Mouse (Mus musculus): ENCODE measurements around the gene Zic2. TPM values are rescaled to one million over a fixed set of nuclear protein-coding genes. Genes with fewer than 3 reads are reported as not detected.
A peak's percentile ranks its signal among the peaks of the same experiment; 100 is the strongest.
"Not testable (repeated sequence)": the region's sequence is repeated elsewhere in the genome, so short reads cannot be mapped to it uniquely, and the experiment has no call there.

The Zic2 gene
- total RNA-seq, 2 experiments from 2014 or later: 17.7 to 21.9 TPM

DNA sequence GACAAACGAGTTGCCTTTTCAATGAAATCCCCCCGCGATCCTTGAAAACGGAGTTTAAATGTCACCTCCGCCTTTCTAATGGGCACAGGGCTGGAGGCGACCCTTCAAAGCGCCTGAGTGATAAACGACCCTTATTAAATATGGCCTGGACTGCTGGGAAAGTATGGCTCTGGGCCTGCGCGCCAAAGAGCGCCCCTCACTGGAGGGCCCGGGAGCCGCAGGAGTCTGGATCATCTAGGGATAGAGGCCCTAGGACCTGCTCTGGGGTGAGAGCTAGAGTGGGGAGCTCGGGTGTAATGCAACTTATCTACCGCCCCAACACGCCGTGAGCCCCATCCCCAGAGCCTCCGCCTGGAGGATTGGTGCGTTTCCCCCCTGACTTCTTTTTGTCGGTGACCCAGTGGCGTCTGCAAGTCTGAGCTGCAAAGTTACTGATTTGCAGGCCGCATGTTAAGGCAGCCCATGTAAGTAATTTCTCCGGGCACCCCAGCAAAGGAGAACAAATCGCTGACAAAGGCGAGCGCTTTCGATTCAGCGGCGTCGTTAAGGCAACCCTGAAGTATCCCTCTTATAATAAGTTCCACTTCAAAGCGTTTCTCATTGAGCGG lies 21.7 kb upstream of the Zic2 start:
- peak; percentile 72 for TF ChIP-seq CTCF (conservative IDR thresholded peaks at IDR 0.05)
- H3K4me3 ChIP-seq: peak overlapping the region; percentile 39
- DNase-seq (ENCODE audit: low spot score in 2 of 2): peak in 1 of 2 experiments; percentile 39

DNA sequence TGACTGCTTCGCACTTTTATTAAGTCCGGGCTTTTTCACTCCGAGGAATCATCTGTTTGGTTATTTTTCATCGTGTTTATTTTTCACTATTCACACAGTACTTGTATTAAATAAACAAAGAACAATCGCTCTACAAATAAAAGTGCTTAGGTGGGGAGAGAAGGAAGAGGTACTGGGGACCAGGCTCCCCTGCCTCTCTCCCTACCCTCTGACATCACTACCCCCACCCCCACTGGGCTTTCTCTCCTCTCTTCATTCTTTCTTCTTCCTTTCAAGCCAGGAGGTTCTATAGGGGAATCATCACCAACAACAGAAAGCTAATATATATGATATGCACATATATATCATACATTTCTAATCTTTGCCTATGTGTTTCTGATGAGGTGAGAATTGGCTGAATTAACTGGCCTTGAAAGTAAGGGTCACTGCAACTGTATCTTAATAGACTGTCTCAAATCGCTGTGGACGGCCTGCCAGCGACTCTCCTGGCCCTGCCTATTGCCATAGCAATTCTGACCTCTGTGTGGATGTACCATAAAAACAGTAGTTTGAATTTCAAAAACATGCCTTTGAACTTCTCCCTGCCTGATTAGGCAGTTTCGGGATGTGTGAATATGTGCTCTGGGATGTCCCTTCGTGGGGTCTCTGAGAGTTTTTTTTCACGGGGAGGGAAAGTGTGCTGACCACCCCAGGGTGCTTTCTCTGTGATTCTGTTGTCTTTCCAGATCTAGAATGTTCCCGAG lies 21.1 kb upstream of the Zic2 start:
- no peak for DNase-seq (ENCODE audit: low spot score in 2 of 2)
- Histone ChIP-seq H3K27ac (peak overlapping the region; percentile 84), H3K4me3 (peak overlapping the region; percentile 39)
- TF ChIP-seq CTCF (conservative IDR thresholded peaks at IDR 0.05): no peak

More for the DNA sequence above, 21.7 kb upstream of the Zic2 start:
- peak overlapping the region; percentile 84 for H3K27ac ChIP-seq

DNA sequence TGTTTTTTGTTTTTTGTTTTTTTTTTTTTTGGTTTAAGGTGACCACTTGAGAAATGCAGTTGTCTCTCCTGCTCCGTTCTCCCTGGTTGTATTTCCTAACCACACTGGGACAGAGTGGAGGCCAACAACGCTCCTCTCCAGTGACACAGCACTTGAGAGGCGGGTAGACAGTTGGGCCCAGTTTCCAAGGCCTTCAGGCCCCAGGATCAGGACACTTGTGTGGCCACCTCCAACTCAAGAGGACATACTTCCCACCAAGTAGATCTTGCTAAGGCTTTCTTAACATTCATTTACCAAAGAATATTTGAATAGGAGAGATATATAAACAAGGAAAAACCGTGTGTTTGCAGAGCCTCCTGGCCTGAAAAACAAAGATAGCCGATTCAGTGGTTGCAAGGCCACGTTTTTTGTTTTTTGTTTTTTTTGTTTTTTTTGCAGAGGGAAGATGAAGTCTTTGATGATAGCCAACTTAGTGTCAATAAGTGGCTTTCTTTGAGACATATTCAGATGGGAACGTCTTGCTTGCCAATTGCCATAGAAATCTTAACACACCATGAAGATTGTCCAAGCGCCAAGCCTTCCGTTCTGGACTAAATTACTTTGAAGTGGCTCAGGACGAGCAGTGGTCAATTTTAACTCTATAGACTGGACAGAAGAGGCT lies 20.2 kb upstream of the Zic2 start:
- Histone ChIP-seq H3K27ac (peak overlapping the region; percentile 84), H3K4me3 (no peak overlapping the region)
- no peak for DNase-seq (ENCODE audit: low spot score in 2 of 2)
- no peak for TF ChIP-seq CTCF (conservative IDR thresholded peaks at IDR 0.05)

DNA sequence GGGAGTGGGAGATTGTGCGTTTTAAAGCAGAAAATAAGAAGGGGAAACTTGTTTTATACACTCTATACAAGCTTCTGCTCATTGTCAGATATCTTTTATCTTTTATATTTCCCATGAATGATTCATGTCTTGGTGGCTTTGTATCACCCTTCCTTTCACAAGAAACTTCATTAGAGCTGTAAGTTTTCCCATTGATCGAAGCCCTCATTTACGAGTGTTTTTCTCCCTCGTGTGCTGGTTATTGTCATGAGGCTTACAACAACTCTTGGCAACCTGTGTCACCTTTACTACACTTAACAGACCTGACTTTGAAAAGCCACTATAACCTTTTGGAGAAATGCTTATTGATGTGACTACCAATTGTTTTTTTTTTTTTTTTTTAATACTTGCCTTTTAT lies 19.7 kb upstream of the Zic2 start:
- no peak for TF ChIP-seq CTCF (conservative IDR thresholded peaks at IDR 0.05)
- no peak overlapping the region for H3K4me3 ChIP-seq
- no peak for DNase-seq (ENCODE audit: low spot score in 2 of 2)
- peak overlapping the region; percentile 84; the same call in 1 of the 2 replicates for H3K27ac ChIP-seq

DNA sequence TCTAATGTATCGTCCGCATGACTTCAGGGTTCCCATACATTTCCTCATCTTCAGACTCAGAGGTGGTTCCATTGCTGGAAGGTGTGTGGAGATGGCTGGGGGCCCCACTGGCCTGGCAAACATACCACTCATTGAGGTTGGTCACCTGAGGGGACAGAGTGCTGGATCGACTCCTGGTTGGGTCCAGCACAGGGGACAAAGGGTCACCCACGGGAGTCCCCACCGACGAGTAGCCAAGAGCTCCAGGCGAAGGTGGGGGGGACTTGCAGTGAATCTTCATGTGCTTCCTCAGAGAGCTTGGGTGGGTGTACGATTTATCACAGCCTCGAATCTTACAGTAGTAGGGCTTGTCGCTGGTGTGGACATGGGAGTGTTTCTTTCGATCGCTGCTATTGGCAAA lies 15.9 kb upstream of the Zic2 start:
- not testable (repeated sequence) for DNase-seq (ENCODE audit: low spot score in 2 of 2); H3K4me3 ChIP-seq
- H3K27ac ChIP-seq: 0 out of 2 replicates have a peak overlapping the region, but pooled peaks have one; percentile 82

DNA sequence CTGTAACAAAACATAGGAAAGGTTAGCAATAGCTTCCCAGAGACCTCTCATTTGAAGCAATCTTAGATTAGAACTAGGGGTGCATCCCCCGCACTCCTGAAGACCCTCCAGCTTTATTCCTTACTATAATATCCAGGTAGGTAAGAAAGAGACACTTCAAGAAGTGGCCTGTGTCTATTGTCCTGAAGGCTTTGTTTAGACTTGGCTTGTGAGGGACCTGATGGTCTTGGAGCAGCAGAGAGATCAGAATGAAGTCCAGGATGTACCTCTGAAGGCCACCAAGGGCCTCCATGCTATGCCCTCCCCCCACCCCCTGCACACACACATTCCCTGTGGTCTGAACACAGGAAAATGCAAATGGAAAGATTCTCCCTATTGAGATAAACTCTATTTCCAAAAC lies 15.5 kb upstream of the Zic2 start:
- DNase-seq (ENCODE audit: low spot score in 2 of 2): no peak
- Histone ChIP-seq H3K27ac (peak overlapping the region; percentile 82), H3K4me3 (no peak overlapping the region; the same call in 1 of the 2 replicates)
- no peak for TF ChIP-seq CTCF (conservative IDR thresholded peaks at IDR 0.05)

GRCm38 (mm10) chr14:122460226-122460625 lies 15.0 kb upstream of the Zic2 start:
- DNase-seq (ENCODE audit: low spot score in 2 of 2): no peak
- H3K27ac ChIP-seq: peak overlapping the region; percentile 82
- TF ChIP-seq CTCF (conservative IDR thresholded peaks at IDR 0.05): no peak
- H3K4me3 ChIP-seq: peak overlapping the region; percentile 13; the same call in 1 of the 2 replicates

DNA sequence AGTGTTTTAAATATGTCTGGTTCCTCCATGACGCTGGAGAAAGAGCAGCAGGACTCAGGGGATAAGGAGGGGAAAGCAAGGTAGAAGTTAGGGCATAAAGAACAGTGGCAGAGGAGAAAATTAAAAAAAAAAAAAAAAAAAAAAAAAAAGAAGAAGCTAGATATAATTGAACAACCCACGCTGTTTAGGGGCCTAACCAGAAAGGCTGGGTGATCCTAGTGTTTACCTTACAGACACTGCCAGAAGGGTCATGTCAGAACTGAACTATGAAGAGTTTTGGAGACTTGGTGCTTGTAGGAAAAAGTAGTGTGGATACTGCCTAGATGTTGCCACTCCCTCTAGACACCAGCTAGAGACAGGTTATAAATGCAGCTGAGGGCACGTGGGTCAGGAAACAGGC lies 13.7 kb upstream of the Zic2 start:
- H3K4me3 ChIP-seq: peak overlapping the region; percentile 60
- H3K27ac ChIP-seq: peak overlapping the region; percentile 82
- TF ChIP-seq CTCF (conservative IDR thresholded peaks at IDR 0.05): no peak

GRCm38 (mm10) chr14:122461966-122462365 lies 13.3 kb upstream of the Zic2 start:
- no peak for TF ChIP-seq CTCF (conservative IDR thresholded peaks at IDR 0.05)
- DNase-seq (ENCODE audit: low spot score in 2 of 2): no peak
- Histone ChIP-seq H3K27ac (peak overlapping the region; percentile 82), H3K4me3 (peak overlapping the region; percentile 60)

More for the DNA sequence above, 13.7 kb upstream of the Zic2 start:
- DNase-seq (ENCODE audit: low spot score in 2 of 2): no peak

GRCm38 (mm10) chr14:122462689-122463079 lies 12.6 kb upstream of the Zic2 start:
- Histone ChIP-seq H3K4me3 (peak overlapping the region; percentile 60), H3K27ac (peak overlapping the region; percentile 82)
- no peak for DNase-seq (ENCODE audit: low spot score in 2 of 2)
- TF ChIP-seq CTCF (conservative IDR thresholded peaks at IDR 0.05): no peak

GRCm38 (mm10) chr14:122463080-122463691 lies 12.0 kb upstream of the Zic2 start:
- no peak for TF ChIP-seq CTCF (conservative IDR thresholded peaks at IDR 0.05)
- peak overlapping the region; percentile 60 for H3K4me3 ChIP-seq
- DNase-seq (ENCODE audit: low spot score in 2 of 2): peak; percentile 29 to 54
- peak overlapping the region; percentile 82 for H3K27ac ChIP-seq

DNA sequence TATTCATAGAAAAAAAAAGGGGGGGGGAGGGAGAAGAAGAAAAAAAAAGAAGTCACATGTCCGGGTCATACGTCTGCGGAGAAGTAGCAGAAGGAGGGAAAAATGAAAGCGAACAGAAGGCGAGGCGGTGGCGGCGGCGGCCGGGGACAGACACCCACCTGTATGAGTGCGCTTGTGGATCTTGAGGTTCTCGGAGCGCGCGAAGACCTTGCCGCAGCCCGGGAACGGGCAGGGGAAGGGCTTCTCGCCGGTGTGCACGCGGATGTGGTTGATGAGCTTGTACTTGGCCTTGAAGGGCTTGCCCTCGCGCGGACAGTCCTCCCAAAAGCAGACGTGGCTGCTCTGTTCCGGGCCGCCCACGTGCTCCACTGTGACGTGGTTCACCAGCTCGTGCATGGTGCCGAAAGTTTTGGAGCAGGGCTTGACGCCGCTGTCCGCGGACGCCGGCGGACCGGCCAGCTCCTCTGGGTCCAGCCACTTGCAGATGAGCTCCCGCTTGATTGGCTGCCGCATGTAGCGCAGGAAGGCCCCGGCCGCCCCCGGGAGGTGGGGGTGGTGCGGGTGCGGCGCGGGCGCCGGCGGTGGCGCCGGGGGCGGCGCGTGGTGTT lies 11.4 kb upstream of the Zic2 start:
- H3K4me3 ChIP-seq: peak overlapping the region; percentile 60
- DNase-seq (ENCODE audit: low spot score in 2 of 2): not testable (repeated sequence)
- H3K27ac ChIP-seq: peak overlapping the region; percentile 82
